Mouse (Mus musculus) CH12.LX (cell line): Measurements from ENCODE around the gene Kptn. TPM values are rescaled to one million over a fixed set of nuclear protein-coding genes. Genes with fewer than 3 reads are reported as not detected.

ENCODE experiments used
- DNase-seq: peaks from one replicate; pipeline ENCODE4 v3.0.0-alpha.2; 2013; ENCODE audit errors: extremely low read depth
- H3K27ac ChIP-seq: 2 replicates; pipeline ENCODE4 v1.5.1; 2012; ENCODE audit warnings: low read depth, mild to moderate bottlenecking, control low read depth, moderate library complexity; ENCODE audit not compliant: insufficient read depth
- H3K27me3 ChIP-seq: replicated peaks from 2 replicates; pipeline ENCODE3; 2012; ENCODE audit warnings: inconsistent platforms
- H3K36me3 ChIP-seq, 2 experiments: replicated peaks in 1 of 2; 2 replicates each; pipeline versions ENCODE3 to v1.6.1; 2012; ENCODE audit warnings: inconsistent platforms in 1 of 2, low read length in 1 of 2, mild to moderate bottlenecking in 1 of 2, mixed read lengths in 1 of 2, moderate library complexity in 1 of 2; ENCODE audit not compliant: control insufficient read depth in 1 of 2, insufficient read depth in 1 of 2
- H3K4me1 ChIP-seq, 2 experiments: 2 replicates each; pipeline ENCODE4 v1.6.1; 2012; ENCODE audit warnings: inconsistent platforms in 1 of 2, moderate library complexity in 1 of 2; ENCODE audit not compliant: insufficient read depth in 2 of 2, control insufficient read depth in 1 of 2
- H3K4me2 ChIP-seq: 2 replicates; pipeline ENCODE4 v1.6.1; 2012; ENCODE audit warnings: low read depth, mild to moderate bottlenecking, control low read depth; ENCODE audit not compliant: poor library complexity, insufficient read depth, severe bottlenecking
- H3K4me3 ChIP-seq, 3 experiments: fragments of 150-350 bp in 1 of 3; sonication (generic) in 1 of 3; replicated peaks in 1 of 3; 2 replicates each; pipeline versions ENCODE3 to v1.5.1; 2011 to 2012; ENCODE audit warnings: low read depth in 2 of 3, low read length in 2 of 3, mild to moderate bottlenecking in 2 of 3, moderate library complexity in 2 of 3, control low read depth in 1 of 3, improper control_type of control experiment in 1 of 3, inconsistent platforms in 1 of 3, mixed read lengths in 1 of 3; ENCODE audit not compliant: poor library complexity in 1 of 3
- H3K79me2 ChIP-seq: replicated peaks from 2 replicates; pipeline ENCODE4 v1.6.1; 2012; ENCODE audit warnings: mild to moderate bottlenecking, moderate library complexity; ENCODE audit not compliant: control insufficient read depth, poor library complexity, insufficient read depth, severe bottlenecking; ENCODE audit errors: extremely low read depth
- H3K9ac ChIP-seq: 2 replicates; pipeline ENCODE4 v1.6.1; 2012; ENCODE audit warnings: low read depth, mild to moderate bottlenecking, control low read depth, moderate library complexity; ENCODE audit not compliant: insufficient read depth
- H3K9me3 ChIP-seq: replicated peaks from 2 replicates; pipeline ENCODE3; 2012; ENCODE audit warnings: low read length, inconsistent platforms, mixed read lengths
- HCFC1 ChIP-seq: IDR thresholded peaks from 2 replicates; pipeline ENCODE4 v1.6.1; 2012; ENCODE audit warnings: low read depth, mild to moderate bottlenecking, inconsistent platforms, low read length, improper control_type of control experiment
- IRF4 ChIP-seq: IDR thresholded peaks from 2 replicates; pipeline ENCODE4 v1.6.1; 2014; ENCODE audit warnings: low read depth, mild to moderate bottlenecking, inconsistent platforms, low read length, improper control_type of control experiment
- MAX ChIP-seq: IDR thresholded peaks from 2 replicates; pipeline ENCODE4 v1.6.1; 2011; ENCODE audit warnings: low read length, improper control_type of control experiment
- MEF2A ChIP-seq: IDR thresholded peaks from 2 replicates; pipeline ENCODE4 v1.6.1; 2014; ENCODE audit warnings: low read depth, mild to moderate bottlenecking, inconsistent platforms, low read length, improper control_type of control experiment, borderline replicate concordance
- MXI1 ChIP-seq: IDR thresholded peaks from 2 replicates; pipeline ENCODE4 v1.6.1; 2011; ENCODE audit warnings: mild to moderate bottlenecking, low read depth, low read length, improper control_type of control experiment
- PAX5 ChIP-seq: IDR thresholded peaks from 2 replicates; pipeline ENCODE4 v1.6.1; 2012; ENCODE audit warnings: low read length, inconsistent platforms, mixed read lengths
- POLR2A ChIP-seq: IDR thresholded peaks from 2 replicates; pipeline ENCODE4 v1.6.1; 2011; ENCODE audit warnings: low read depth, mild to moderate bottlenecking, improper control_type of control experiment, low read length
- RAD21 ChIP-seq: IDR thresholded peaks from 2 replicates; pipeline ENCODE4 v1.6.1; 2011; ENCODE audit warnings: low read depth, mild to moderate bottlenecking, low read length, improper control_type of control experiment, moderate library complexity
- SIN3A ChIP-seq: IDR thresholded peaks from 2 replicates; pipeline ENCODE4 v1.6.1; 2012; ENCODE audit warnings: low read length, improper control_type of control experiment, inconsistent platforms
- SMC3 ChIP-seq: IDR thresholded peaks from 2 replicates; pipeline ENCODE4 v1.6.1; 2011; ENCODE audit warnings: low read depth, low read length, improper control_type of control experiment
- UBTF ChIP-seq: IDR thresholded peaks from 2 replicates; pipeline ENCODE4 v1.6.1; 2012; ENCODE audit warnings: low read depth, mild to moderate bottlenecking, inconsistent platforms, low read length, improper control_type of control experiment, moderate library complexity
- ZMIZ1 ChIP-seq: IDR thresholded peaks from 2 replicates; pipeline ENCODE4 v1.6.1; 2012; ENCODE audit warnings: low read depth, mild to moderate bottlenecking, inconsistent platforms, low read length, improper control_type of control experiment
- dilution Hi-C: fragments of 300-500 bp; cut with MboI; formaldehyde crosslinking; loops from 2 replicates; pipeline ENCODE4 v1.14.3; 2020; ENCODE audit warnings: low sequenced_read_pairs; ENCODE audit not compliant: extremely low pct_unique_long_range_greater_than_20kb, extremely low pct_ligation_motif_present
- in situ Hi-C: fragments of 300-500 bp; cut with MboI; formaldehyde crosslinking; loops from 3 replicates; pipeline ENCODE4 v1.14.3; 2019; ENCODE audit warnings: low sequenced_read_pairs, low pct_ligation_motif_present, low pct_unique_long_range_greater_than_20kb, mixed read lengths
- polyA plus RNA-seq: library from polyadenylated mRNA; unstranded; fragments of >175 nt; gene quantifications from 2 replicates; pipeline ENCODE4 v1.2.1, GENCODE M21; 2012; ENCODE audit warnings: low read depth; ENCODE audit not compliant: insufficient read length
- total RNA-seq, 2 experiments: library from RNA; depleted of rRNA; stranded (reverse); fragments of 300-350 nt in 1 of 2; fragments of >200 nt in 1 of 2; gene quantifications; 2 replicates each; pipeline ENCODE4 v1.2.3; 2012 to 2014

The Kptn gene
- total and polyA plus RNA-seq, 3 experiments, result 14.5 to 25.4 (median 17.5) TPM

GRCm38 (mm10) chr7:16156105-16156714 lies 36.5 kb downstream of the Kptn start:
- no peaks in the 10 kb centered on the region for H3K36me3 ChIP-seq
- DNase-seq, result no peak
- H3K79me2 ChIP-seq, result no peaks in the 10 kb centered on the region
- no peak overlapping the region for H3K27ac ChIP-seq
- no peak overlapping the region for H3K9ac ChIP-seq
- H3K9me3 ChIP-seq, result peaks cover 7% of the 10 kb centered on the region
- peaks cover 15 to 31% of the 10 kb centered on the region in 2 experiments for H3K4me1 ChIP-seq
- TF ChIP-seq POLR2A (no peak), SIN3A (no peak), ZMIZ1 (no peak), PAX5 (no peak), RAD21 (no peak), MEF2A (peak; percentile 64), IRF4 (no peak)
- in situ Hi-C loops, result no loop called here
- no peak overlapping the region for H3K4me2 ChIP-seq
- H3K27me3 ChIP-seq, result no peaks in the 10 kb centered on the region
- no peak overlapping the region for H3K4me3 ChIP-seq
- dilution Hi-C loops, result loop anchor here (25.0 kb wide), 1 partner anchor 194 kb away; the partner anchor contains the start of gene Ehd2

GRCm38 (mm10) chr7:16158735-16159134 lies 39.0 kb downstream of the Kptn start:
- Histone ChIP-seq H3K4me2 (no peak overlapping the region), H3K36me3 (no peaks in the 10 kb centered on the region), H3K4me3 (no peak overlapping the region), H3K79me2 (no peaks in the 10 kb centered on the region), H3K9ac (no peak overlapping the region), H3K9me3 (peaks cover 13% of the 10 kb centered on the region), H3K27me3 (peaks cover 13% of the 10 kb centered on the region), H3K4me1 (peaks cover 15 to 31% of the 10 kb centered on the region in 2 experiments), H3K27ac (no peak overlapping the region)
- dilution Hi-C loops (loop anchor here (25.0 kb wide), 1 partner anchor 196 kb away; the partner anchor contains the start of gene Ehd2), in situ Hi-C loops (no loop called here)
- TF ChIP-seq HCFC1, result no peak
- TF ChIP-seq MAX, result no peak
- no peak for TF ChIP-seq MXI1
- DNase-seq, result no peak

DNA sequence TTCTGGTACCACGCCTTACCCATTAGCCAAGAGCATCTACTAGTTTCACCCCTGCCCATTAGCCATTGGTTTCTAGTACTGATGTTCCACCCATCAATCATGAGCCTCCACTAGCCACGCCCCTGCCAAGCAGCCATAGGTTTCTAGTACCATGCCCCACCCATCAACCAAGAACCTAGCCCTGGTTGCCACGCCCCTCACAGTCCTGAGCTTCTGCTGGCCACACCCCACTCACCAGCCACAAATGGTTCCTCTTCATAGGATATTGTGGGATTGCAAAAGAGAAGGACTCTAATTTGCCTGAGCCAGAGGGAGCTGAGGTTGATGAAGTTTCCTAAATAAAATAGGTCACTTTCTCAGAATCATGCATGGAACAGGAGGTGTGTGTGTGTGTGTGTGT lies 41.0 kb downstream of the Kptn start:
- Histone ChIP-seq H3K4me1 (peaks cover 9 to 18% of the 10 kb centered on the region in 2 experiments), H3K36me3 (no peaks in the 10 kb centered on the region), H3K4me3 (no peak overlapping the region), H3K9ac (no peak overlapping the region), H3K27me3 (peaks cover 24% of the 10 kb centered on the region)
- dilution Hi-C loops, result loop anchor here (25.0 kb wide), 1 partner anchor 198 kb away; the partner anchor contains the start of gene Ehd2
- DNase-seq, result peak; percentile 44
- no peak for TF ChIP-seq IRF4
- no peak for TF ChIP-seq ZMIZ1
- no peak for TF ChIP-seq POLR2A
- no peak for TF ChIP-seq MAX
- TF ChIP-seq UBTF, result no peak
- TF ChIP-seq SMC3, result no peak
- TF ChIP-seq, all 38 proteins: peak for 0
- H3K9me3 ChIP-seq, result peaks cover 13% of the 10 kb centered on the region
- no peak overlapping the region for H3K4me2 ChIP-seq
- H3K79me2 ChIP-seq, result no peaks in the 10 kb centered on the region
- in situ Hi-C loops, result no loop called here
- H3K27ac ChIP-seq, result no peak overlapping the region
